Mouse (Mus musculus) G1E-ER4 (cell line): ENCODE measurements around the gene Gm6020. TPM values are rescaled to one million over a fixed set of nuclear protein-coding genes. Genes with fewer than 3 reads are reported as not detected.
"Not testable (repeated sequence)": the region's sequence is repeated elsewhere in the genome, so short reads cannot be mapped to it uniquely, and the experiment has no call there.

Experiments
- GATA1 ChIP-seq: IDR thresholded peaks from one replicate; pipeline ENCODE4 v1.8.0; 2012; ENCODE audit warnings: low read length, inconsistent platforms
- polyA plus RNA-seq: library from polyadenylated mRNA; stranded (reverse); fragments of >175 nt; gene quantifications from 2 replicates; pipeline ENCODE4 v1.2.3, GENCODE M21; 2012

The Gm6020 gene
- not detected in 2 replicates for polyA plus RNA-seq

- not testable (repeated sequence) for TF ChIP-seq GATA1
Observed at GRCm38 (mm10) chr19:61183590-61183989, at the start of gene Gm6020. Gene Gm6020 (plus strand): TSS chr19:61183890.

- TF ChIP-seq GATA1, result no peak
Observed at GRCm38 (mm10) chr19:61138655-61139054, 45.0 kb upstream of the Gm6020 start.

- no peak for TF ChIP-seq GATA1
Observed at GRCm38 (mm10) chr19:61140342-61141206, 43.1 kb upstream of the Gm6020 start, which contains the start of gene Zfp950. Gene Zfp950 (minus strand): TSS chr19:61140840.

GRCm38 (mm10) chr19:61141299-61141698 is 42.4 kb upstream of the Gm6020 start:
- no peak for TF ChIP-seq GATA1

GRCm38 (mm10) chr19:61151372-61151700 is 32.4 kb upstream of the Gm6020 start:
- TF ChIP-seq GATA1, result no peak

GRCm38 (mm10) chr19:61151701-61152420 is 31.8 kb upstream of the Gm6020 start:
- TF ChIP-seq GATA1, result no peak

GRCm38 (mm10) chr19:61175756-61176324 is 7.8 kb upstream of the Gm6020 start, which contains the start of gene Gm7102:
Gene Gm7102 (minus strand): TSS chr19:61176309.
- TF ChIP-seq GATA1, result no peak

GRCm38 (mm10) chr19:61199316-61199715 is 15.6 kb downstream of the Gm6020 start:
- TF ChIP-seq GATA1, result no peak

GRCm38 (mm10) chr19:61199836-61200235 is 16.1 kb downstream of the Gm6020 start:
- no peak for TF ChIP-seq GATA1

- peak; percentile 14 for TF ChIP-seq GATA1
Observed at GRCm38 (mm10) chr19:61207506-61207905, 23.8 kb downstream of the Gm6020 start.

- no peak for TF ChIP-seq GATA1
Observed at GRCm38 (mm10) chr19:61223706-61224328, 40.1 kb downstream of the Gm6020 start.

GRCm38 (mm10) chr19:61224678-61225525 is 41.2 kb downstream of the Gm6020 start:
- TF ChIP-seq GATA1, result no peak

- TF ChIP-seq GATA1, result no peak
Observed at GRCm38 (mm10) chr19:61225526-61226400, 42.1 kb downstream of the Gm6020 start.

GRCm38 (mm10) chr19:61226401-61226927 is 42.8 kb downstream of the Gm6020 start:
- no peak for TF ChIP-seq GATA1
